Mouse (Mus musculus): Measurements from ENCODE around the gene Camta1. TPM values are rescaled to one million over a fixed set of nuclear protein-coding genes. Genes with fewer than 3 reads are reported as not detected.

Camta1 gene
- 43.2 to 53.2 TPM (median 49.6 TPM) in 4 replicates for total RNA-seq (2023)

GRCm38 (mm10) chr4:151861806-151862739 is at the start of gene Camta1:
Gene Camta1 (minus strand): TSS chr4:151861876.

GRCm38 (mm10) chr4:151089270-151089669 is 772.4 kb downstream of the Camta1 start, which contains the start of gene Gm13090:
Gene Gm13090 (plus strand): TSS chr4:151089570.

GRCm38 (mm10) chr4:151057347-151058321 is 804.0 kb downstream of the Camta1 start, which contains the start of gene Vamp3:
Gene Vamp3 (minus strand): TSS chr4:151057963.

GRCm38 (mm10) chr4:151044037-151044943 is 817.4 kb downstream of the Camta1 start, which contains the start of gene Per3:
Gene Per3 (minus strand): TSS chr4:151044665.

GRCm38 (mm10) chr4:150996797-150997196 is 864.9 kb downstream of the Camta1 start, which contains the start of gene Uts2:
Gene Uts2 (plus strand): TSS chr4:150997097.

GRCm38 (mm10) chr4:150914290-150914733 is 947.4 kb downstream of the Camta1 start, which contains the start of the genes Park7 and Tnfrsf9:
Gene Park7 (minus strand): TSS chr4:150914437.
Gene Tnfrsf9 (plus strand): TSS chr4:150914562.

Other genes with a start within 250 kb of the Camta1 start
- 68.5 to 81.5 TPM (median 74.4 TPM) in 4 replicates for gene Dnajc11, start 71.8 kb upstream of the Camta1 start, total RNA-seq (2023)
- gene Thap3, start 127.1 kb upstream of the Camta1 start, total RNA-seq (2023), result 31.2 to 45.4 TPM (median 36.3 TPM) in 4 replicates
- 3.9 to 5.2 TPM (median 4.4 TPM) in 4 replicates for gene Phf13, start 134.4 kb upstream of the Camta1 start, total RNA-seq (2023)
- 18.7 to 19.6 TPM (median 19.3 TPM) in 4 replicates for gene Klhl21, start 146.9 kb upstream of the Camta1 start, total RNA-seq (2023)
- gene Zbtb48, start 165.8 kb upstream of the Camta1 start, total RNA-seq (2023), result 17.9 to 27.9 TPM (median 23.9 TPM) in 4 replicates
- not detected in 4 replicates for gene Tas1r1, start 176.7 kb upstream of the Camta1 start, total RNA-seq (2023)
- 39.4 to 44.4 TPM (median 41.6 TPM) in 4 replicates for gene Nol9, start 177.4 kb upstream of the Camta1 start, total RNA-seq (2023)
- 1.5 to 5.8 TPM (median 3.5 TPM) in 4 replicates for gene Plekhg5, start 210.6 kb upstream of the Camta1 start, total RNA-seq (2023)

Measured in B cell, adult 62 days (primary cell).